Mouse (Mus musculus): ENCODE data around the gene Wscd1.
"Not testable (repeated sequence)": the region's sequence is repeated elsewhere in the genome, so short reads cannot be mapped to it uniquely, and the experiment has no call there.

The Wscd1 gene

DNA sequence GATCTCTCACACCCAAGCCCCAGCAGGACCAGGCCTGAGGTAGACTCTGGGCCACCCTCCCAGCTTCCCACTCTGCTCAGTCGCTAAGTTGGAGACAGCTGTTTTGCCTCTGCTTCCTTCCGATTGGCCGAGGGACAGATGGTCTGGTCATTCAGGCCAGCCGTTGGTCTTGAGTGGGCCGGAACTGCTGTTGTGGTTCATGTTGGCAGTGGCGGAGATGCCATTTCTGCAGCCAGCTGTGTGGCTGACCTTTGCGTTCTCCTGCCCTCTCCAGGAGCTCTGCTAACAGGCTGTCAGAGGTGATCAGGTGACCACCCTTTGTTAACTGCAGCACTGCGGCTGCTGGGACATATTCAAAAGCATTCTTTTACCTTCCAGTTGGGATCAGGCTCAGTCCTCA lies 20.0 kb downstream of the Wscd1 start:
- in situ Hi-C loops (cut with MboI): no loop called here

DNA sequence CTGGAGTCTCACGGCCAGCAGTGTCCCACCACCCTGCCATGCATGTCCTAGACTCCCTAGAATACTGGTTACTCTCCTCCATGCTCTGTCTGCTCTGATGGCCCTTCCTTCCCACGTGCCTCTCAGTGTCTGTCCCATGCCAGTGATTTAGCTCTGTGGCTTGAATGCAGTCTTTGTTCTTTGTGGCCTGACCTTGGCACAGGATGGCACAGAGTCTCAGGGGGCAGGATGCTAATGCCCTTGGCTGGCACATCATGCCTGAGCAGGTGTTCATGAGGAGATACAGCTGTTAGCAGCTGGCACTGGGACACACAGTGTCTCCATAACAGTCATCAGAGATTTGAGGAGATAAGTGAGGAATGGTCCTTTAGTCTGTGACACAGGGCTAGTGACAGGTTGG lies 20.8 kb downstream of the Wscd1 start:
- in situ Hi-C loops (cut with MboI): no loop called here

DNA sequence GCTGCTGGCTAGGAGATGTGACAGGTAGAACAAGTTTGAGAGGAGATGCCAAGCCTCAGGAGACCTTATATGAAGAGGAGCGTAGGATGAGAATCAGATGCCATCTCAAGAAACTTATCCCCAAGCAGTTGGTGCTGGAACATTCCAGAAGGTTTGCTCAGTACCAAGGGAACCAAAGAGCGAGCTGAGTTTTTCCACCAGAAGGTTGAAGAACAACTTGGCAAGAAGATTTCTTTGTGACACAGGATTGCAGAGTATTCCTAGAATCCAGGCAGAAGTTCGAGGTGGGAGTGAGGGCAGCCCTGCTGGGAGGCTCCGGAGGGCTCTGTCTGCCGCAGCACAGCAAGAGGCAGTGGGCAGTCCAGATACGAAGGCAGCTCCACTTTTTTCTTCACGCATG lies 21.4 kb downstream of the Wscd1 start:
- in situ Hi-C loops (cut with MboI): no loop called here

DNA sequence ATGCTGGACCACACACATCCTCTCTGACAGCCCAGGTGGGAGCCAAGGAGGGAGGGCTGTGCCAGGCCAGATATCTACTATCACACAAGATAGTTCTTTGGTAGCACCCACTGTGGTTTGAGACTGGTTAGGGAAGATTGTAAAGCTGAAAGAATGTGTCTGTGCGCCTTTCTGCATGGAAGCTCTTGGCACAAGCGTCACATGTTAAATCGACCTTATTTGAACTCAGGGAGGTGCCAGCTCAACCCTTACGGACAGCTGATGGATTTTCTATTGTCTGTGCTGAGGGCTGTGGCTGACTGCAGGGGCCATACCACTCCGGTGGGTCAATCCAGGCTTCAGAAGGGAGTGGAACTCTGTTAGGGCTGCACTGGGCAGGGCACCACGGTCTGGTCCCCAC lies 22.3 kb downstream of the Wscd1 start:
- in situ Hi-C loops (cut with MboI): no loop called here

DNA sequence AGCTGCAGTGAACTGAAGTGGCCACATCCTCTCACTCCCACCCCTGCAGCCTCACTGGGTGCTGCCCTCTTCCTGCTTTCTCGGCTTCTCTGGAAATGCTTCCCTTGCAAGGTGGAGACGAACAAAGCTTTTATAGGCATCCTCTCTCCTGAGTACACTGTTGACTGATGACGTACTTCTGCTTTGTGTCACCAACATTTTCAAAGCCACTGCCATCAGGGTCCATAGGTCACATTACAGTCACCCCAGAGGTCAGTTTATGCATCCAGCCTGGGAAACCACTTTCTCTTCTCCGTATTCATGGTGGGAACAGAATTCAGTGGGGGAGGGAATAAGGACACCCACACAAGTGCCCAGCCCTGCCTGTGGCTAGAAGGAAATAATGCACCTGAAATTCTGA lies 23.1 kb downstream of the Wscd1 start:
- in situ Hi-C loops (cut with MboI): no loop called here

DNA sequence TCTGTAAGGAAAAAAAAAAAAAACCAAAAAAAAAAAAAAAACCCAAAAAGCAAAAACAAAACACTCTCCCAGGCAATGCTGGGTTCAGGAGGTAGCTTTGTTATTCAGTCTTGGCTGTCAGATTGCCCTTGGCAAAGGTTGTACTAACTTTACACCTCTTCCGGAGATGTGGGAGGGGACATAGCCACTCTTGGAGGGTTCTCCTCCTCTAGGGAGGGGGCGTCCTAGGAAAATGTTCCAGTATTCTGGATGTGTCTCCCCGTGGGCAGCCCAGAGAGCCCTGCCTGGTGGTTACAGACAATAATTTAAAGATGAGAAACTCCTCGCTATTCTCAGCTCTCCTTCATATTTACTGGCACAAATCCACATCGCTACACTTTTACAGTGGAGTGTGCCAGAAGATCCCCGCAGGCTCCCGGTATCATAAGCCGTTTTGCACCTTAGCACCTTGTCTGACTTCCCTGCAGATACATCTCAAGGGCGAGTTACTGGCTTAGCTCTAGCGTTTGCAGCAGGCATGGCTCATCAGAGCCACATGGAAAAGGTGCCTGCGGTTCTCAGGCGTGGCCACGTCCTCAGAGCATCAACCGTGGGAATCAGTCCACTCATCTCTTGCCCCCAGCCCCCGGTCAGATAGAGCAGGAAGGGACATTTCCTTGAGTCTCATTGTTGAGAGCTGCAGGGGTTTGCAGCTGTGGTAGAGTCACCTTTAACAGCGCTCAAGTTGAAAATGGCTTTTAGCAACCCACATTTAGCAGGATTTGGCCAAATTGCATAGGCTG lies 24.5 kb downstream of the Wscd1 start:
- in situ Hi-C loops (cut with MboI): no loop called here

DNA sequence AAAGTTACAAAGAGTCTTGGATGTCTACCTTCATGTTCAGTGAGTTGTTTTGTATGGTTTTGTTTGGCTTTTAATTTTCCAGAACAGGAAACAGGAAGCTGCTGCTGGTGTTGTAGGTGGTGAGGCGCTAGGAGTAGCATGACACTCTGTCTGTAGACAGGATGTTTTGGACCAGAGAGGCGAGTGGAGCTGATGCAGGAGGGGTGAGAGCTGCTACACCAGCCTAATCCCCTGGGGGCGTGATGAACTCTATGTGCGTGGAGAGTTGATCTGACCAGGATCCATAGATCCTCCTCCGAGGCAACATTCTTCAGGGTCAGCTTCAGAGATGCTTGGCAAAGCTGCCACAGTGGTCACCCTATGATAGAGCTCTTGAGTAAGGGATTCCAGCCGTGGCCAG lies 25.3 kb downstream of the Wscd1 start:
- in situ Hi-C loops (cut with MboI): no loop called here

DNA sequence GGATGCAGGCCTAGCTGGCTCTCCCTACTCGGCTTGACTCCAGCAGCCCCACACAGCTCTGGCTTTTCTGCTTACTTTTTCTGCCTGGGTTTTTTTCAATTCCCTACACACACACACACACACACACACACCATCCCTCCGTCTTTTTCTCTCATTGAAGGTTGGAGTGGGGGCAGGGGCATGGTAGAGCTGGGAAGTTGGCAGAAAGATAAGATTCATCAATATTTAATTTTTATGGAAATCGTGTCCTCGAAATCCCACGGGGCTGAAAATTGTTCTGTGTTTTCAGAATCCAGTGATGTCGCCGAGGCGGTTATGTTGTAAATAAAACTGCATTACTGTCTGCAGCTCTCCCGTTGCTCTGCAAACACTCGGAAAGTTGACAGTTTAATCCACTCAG lies 29.9 kb downstream of the Wscd1 start:
- in situ Hi-C loops (cut with MboI): no loop called here

DNA sequence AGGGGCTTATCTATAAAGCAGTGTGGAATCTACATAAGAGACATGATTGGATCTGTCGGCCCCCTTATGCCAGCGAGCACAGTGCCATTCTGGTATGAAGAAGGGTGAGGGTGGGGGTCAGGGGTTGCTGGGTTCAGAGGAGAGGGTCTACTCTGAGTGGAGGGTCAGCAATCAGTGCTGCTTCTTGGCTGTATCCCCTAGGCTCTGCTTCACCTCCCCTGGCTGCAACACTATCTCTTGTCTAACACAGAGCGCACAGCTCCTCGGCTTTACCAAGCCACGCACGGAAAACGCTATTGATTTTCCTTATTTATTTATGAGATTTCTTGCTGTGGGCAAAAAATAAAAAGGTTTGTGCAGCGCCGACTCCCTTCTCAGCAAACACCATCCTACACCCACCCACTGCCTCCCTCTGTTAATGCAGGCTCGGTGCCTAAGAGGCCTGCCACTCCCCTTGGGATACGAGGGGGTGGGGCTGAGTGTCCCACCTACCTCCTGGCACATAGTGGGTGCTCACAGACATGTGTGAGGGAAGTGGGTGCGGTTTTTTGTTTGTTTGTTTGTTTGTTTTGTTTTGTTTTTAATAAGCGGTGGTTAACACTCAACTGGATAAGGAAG lies 32.1 kb downstream of the Wscd1 start:
- in situ Hi-C loops (cut with MboI): no loop called here

DNA sequence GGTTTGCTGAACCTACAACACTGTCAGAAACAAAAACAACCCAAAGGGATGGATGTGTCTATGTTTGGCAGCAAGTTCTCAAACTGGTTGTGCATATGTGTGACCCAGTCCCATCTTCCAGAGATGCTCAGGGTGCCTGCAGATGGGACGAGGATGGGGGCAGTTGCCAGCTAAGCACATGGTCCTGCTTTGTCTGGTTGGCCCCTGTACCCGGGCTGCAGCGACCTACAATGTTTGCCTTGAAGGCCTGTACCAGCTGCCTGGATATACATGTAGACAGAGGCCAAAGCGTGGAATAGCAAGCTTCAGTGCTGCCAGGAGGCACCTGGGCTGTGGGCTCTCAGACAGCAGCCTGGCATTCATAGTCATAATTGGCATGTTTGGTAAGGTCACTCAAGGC lies 35.8 kb downstream of the Wscd1 start:
- in situ Hi-C loops (cut with MboI): no loop called here

DNA sequence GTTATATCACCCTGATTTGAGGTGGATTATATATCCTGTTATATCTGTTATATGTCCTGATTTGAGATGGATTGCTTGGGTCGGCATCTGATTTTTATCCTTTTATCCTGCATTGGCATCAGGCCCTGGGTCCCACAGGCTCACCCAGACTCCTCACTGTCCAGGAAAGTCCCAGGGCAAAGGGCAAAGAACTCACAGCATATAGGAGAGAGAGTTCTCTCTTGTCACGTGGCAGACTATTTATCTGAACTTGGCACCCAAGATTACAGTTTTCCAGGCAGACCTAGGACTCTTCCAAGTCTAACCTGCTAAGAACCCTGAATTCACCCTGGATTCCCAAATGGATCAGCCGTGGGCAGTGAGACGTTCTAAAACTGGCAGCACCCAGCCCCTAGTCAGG lies 38.5 kb downstream of the Wscd1 start:
- in situ Hi-C loops (cut with MboI): no loop called here

DNA sequence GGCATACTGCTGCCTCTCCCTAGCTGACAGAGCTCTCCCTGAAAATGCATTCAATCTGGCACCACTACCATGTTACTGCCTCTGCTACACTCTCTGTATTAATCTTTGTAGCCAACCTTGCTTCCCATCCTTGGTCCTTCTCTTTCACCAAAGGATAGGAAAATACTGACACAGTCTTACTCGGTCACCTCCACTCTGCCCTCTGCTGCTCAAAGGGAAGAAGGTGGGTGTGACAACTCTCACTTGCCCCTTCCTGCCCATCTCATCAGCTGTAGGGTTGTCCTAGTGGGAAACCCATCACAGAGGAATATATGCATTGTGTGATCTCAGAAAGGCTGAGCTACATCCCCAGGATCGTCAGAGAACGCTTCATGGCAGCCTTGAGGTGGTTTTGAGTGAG lies 40.5 kb downstream of the Wscd1 start:
- in situ Hi-C loops (cut with MboI): no loop called here

DNA sequence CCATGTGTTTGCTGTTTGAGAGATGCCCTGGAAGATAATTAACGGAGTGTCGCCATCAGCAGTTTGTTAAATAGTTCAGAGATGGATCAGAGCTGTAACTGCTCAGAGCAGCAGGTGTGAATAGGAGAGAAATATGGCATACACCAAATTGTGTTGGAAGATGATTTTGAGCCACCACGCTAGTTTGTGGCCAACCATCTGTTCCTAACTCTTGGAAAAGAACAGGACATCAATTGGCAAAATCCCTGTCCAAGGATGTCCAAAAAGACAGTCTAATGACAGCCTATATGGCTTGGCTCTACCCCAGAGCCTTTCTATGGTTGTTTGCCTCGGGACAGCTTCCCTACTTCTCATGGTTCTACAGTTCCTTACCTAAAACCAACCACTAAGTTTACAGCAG lies 49.5 kb downstream of the Wscd1 start:
- in situ Hi-C loops (cut with MboI): no loop called here

DNA sequence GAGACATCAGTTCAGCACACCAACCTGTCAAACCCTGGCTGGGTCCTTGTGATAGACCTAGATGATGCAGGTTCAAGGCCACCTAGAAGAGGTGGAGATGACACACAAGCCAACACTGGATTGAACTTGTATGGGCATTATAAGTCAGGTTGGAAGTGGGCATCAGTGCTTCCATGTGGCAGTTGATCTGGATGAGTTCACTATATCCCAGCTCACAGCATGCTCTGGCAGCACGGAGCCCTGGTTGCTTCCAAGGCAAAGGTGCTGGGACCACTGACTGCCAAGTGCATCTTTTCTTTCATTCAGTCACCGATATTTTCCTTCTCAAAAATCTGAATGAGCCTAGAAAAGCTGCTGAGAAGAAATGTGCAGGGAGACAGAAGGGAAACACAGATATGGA lies 58.8 kb downstream of the Wscd1 start:
- in situ Hi-C loops (cut with MboI): no loop called here

DNA sequence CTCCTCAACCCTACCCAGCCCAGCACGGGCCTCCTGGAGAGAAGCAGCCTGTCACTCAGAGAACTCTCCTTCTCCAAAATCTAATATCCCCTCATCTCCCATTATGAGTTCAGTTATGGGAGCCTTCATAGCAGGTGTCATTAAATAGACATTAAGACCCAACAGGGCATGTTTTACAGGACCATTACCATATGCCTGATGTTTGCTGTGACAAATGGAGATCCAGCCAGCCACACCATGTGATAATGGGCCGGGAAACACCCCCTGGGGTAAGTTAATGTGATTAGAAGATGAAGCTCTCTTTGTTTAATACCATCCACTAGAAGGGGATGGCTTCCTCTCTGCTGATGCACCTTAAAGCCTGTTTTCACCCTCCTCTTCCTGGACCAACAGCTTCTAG lies 62.1 kb downstream of the Wscd1 start:
- in situ Hi-C loops (cut with MboI): no loop called here

DNA sequence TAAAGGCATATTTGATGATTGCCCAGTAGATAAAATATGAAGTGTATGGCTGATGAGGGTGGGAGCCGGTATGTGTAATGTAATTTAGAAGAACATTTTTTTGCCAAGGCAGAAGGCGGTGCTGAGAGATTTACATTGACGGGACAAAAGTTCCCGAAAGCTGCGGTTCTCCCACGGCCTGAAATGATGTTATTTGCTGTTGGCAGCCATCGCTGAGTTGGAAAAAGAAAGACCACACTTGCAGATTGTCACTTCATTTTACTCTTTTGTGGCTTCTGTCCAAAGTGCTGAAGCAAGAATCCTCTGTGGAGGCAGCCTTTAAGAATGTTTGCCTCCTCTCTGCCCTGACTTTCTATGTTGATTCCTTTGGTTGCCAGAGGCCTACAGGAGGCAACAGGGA lies 63.2 kb downstream of the Wscd1 start:
- in situ Hi-C loops (cut with MboI): no loop called here

DNA sequence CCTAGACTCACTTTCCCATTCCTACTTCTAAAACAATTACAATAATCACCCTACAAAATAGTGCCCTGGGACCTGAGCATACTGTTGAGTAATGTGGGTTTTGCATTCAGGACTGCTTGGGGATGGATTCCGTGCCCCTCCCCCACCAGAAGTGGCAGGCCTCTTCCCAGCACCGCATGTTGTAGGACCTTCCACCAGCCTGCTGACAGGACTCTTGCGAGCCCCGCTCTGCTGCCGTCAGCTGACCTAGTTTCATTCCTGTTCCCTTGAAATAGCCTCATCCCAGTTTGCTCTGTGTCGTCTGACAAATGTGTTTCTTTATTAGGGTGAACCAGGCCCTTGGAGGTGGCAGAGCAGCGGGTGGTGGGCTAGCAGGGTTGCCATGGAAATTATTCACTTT lies 64.8 kb downstream of the Wscd1 start:
- in situ Hi-C loops (cut with MboI): no loop called here

DNA sequence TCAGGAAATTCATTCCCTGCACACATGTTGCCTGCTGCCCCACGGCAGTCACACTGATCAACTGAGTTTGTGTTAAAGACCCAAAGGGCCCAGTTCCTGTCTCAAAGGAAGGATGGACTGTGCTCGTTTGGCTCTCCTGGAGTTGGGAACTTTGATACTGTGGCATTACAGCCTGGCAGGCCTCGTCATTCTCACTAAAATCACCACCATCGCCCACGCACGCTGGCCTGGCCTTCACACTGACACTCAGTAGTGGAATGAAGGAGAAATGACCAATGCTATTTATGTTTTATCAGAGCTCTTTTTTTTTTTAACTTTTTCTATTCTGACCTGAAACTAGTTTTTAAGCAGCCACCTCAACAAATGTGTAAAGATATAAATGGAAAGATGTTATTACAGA lies 65.6 kb downstream of the Wscd1 start:
- in situ Hi-C loops (cut with MboI): no loop called here

DNA sequence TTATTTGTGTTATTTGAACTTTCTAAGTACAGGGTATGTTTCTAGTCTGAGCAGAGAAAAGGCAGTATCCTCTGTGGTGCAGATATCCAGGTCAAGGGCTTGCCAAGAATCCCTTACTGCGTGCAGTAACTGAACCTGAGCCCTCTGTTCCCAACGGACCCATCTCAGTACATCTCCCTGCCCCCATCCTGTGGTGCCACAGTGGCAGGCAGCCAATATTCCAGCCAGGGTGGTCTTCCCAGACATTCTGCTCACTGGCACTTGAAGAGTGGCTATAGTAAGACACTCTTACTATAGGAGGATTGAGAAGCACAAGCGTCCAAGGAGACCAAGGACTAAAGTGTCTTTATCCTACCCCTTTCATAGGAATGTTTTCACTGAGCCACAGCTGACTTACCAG lies 67.2 kb downstream of the Wscd1 start:
- in situ Hi-C loops (cut with MboI): no loop called here

DNA sequence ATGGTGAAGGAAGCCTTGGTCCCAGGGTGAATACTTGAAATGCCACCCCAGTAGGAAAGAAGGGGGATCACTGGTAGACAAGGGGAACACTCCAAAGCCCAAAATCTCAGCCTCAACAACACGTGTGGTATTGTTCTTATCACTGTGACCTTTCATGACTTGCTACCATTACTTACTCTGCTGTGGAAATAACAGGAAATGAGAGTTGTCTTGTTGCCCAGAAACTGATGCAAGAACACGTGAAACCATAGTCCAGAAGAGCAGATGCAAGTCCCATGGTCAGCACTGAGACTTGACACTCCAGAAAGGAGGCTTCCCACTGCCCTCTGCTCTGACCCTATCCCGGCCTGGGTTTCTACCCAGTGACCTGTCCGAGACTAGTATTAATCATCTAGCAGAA lies 67.6 kb downstream of the Wscd1 start:
- in situ Hi-C loops (cut with MboI): no loop called here

DNA sequence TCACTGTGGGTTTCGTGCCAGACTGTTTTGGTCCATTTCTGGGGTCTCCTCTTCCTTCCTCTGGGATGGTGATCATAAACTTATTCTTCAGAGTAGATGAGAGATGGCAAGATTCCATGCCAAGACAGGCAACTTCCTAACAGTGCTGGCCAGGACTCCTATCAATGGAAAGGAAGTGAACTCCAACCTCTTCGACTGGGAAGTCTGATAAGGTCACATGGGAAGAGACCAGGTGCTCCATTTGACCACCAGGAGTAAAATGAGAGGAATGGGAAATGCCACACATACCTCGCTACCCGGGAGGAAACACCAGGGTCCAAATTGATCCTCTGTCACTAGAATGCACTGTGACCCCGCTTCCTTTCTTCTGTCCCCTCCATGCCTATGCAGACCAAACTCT lies 68.4 kb downstream of the Wscd1 start:
- in situ Hi-C loops (cut with MboI): no loop called here

DNA sequence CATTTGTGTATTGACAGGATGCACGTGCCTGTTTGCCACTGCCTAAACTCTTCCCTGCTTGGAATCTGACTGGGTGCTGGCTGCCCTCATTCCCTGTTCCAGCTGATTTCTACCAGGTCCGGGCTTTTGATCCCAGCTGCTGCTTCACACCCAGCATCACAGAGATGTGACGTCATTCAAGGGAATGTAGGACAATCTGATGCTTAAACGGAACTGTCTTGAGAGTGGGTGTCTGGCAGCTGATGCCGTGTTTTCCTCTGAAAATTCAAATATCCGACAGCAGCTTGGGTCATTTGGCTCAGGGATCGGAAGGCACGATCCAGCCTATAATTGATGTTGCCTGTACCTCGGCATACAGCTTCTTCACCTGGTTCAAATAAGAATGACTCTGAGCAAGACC lies 70.2 kb downstream of the Wscd1 start:
- in situ Hi-C loops (cut with MboI): no loop called here

DNA sequence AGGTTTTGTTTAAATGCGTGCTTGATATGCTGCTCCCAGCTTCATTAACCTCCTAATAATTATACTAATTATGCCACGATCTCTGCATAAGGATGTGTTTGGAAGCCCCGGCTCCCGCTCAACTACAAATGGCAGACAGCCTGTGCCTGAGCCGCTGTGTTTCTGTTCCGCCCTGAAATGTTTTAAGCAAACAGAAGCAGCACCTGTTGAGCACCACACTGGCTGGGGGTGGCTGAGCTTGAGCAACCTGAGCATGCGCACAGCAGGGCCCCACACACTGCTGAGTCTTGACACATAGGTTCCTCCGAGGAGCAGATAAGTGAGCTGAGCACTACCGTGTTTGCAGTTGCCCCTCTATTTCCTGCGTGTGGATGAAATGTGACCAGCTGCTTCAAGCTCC lies 71.1 kb downstream of the Wscd1 start:
- in situ Hi-C loops (cut with MboI): no loop called here

DNA sequence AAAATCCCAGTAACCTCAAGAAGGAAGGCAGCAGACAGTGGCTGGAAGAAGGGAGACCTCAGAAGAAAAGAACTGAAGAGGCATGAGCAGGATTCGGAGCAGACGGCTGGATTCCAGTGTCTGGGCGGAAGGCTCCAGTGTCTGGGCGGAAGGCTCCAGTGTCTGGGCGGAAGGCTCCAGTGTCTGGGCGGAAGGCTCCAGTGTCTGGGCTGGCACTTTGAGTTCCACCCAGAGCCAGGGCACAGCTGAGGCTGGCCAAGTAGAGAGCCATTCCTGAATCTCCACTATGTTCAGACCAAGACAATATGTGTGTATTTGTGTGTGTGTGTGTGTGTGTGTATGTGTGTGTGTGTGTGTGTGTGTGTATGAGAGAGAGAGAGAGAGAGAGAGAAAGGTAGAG lies 71.8 kb downstream of the Wscd1 start:
- in situ Hi-C loops (cut with MboI): not testable (repeated sequence)

Measured in mature B cell (primary cell).